Mouse (Mus musculus): ENCODE results near the gene Csk. TPM values are rescaled to one million over a fixed set of nuclear protein-coding genes. Genes with fewer than 3 reads are reported as not detected.

Csk gene
- polyA plus RNA-seq (2021), result 117 TPM

DNA sequence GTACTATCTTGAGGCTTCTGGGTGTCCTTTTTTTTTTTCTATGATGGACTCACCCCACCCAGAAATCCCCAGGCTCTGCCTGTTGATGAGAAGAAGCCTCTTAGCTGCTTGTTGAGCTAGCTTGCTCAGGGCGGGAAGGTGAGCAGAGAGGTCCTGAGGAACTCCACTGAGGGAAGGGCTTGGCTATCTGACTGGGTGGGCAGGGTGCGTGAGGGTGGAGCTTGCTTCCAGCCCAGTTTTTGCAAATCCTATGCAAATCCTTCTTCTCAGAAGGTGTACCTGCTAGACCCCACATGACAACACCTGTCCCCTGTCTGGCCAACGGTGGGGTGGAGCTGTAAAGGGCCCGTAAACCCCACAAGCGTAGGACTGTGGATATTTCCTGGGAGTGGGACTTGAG lies at the start of gene Csk:
Gene Csk, minus strand, starts transcription at position 349 of the 400 bp plus-strand sequence.
- no peak for ATAC-seq
- DNase-seq (ENCODE audit: low read depth, low spot score), result no peak
- CTCF ChIA-PET, result interaction anchor here (0.8 to 2.0 kb wide), 3 partner anchors 12 to 58 kb away, joined by 3 to 7 read pairs (median 3); no protein-coding TSS in a partner anchor
- no peaks in the 10 kb centered on the region for H3K27me3 ChIP-seq
- no peak for TF ChIP-seq CTCF (IDR thresholded peaks at IDR 0.05)
- POLR2A ChIA-PET, result interaction anchor here (0.6 kb wide), 1 partner anchor 111 kb away, joined by 4 read pairs; no protein-coding TSS in a partner anchor
- in situ Hi-C loops (cut with MboI; ENCODE audit: low pct_unique_long_range_greater_than_20kb), result loop anchor here (5.0 kb wide), 1 partner anchor 61 kb away; no protein-coding TSS in a partner anchor

GRCm38 (mm10) chr9:57698466-57699150 lies 45.2 kb upstream of the Csk start:
- TF ChIP-seq CTCF (IDR thresholded peaks at IDR 0.05), result no peak
- ATAC-seq, result no peak
- in situ Hi-C loops (cut with MboI; ENCODE audit: low pct_unique_long_range_greater_than_20kb), result no loop called here
- DNase-seq (ENCODE audit: low read depth, low spot score), result no peak
- peaks cover 51% of the 10 kb centered on the region for H3K27me3 ChIP-seq
- POLR2A ChIA-PET, result no interaction called here
- CTCF ChIA-PET, result interaction anchor here (0.7 kb wide), 1 partner anchor 60 kb away, joined by 3 read pairs; no protein-coding TSS in a partner anchor

GRCm38 (mm10) chr9:57697380-57697779 lies 43.9 kb upstream of the Csk start:
- peaks cover 43% of the 10 kb centered on the region for H3K27me3 ChIP-seq
- CTCF ChIA-PET, result no interaction called here
- no peak for TF ChIP-seq CTCF (IDR thresholded peaks at IDR 0.05)
- in situ Hi-C loops (cut with MboI; ENCODE audit: low pct_unique_long_range_greater_than_20kb), result no loop called here
- POLR2A ChIA-PET, result no interaction called here
- ATAC-seq (no peak), DNase-seq (ENCODE audit: low read depth, low spot score) (no peak)

- H3K27me3 ChIP-seq, result peaks cover 41% of the 10 kb centered on the region
- ChIA-PET CTCF (no interaction called here), POLR2A (no interaction called here)
- TF ChIP-seq CTCF (IDR thresholded peaks at IDR 0.05), result no peak
- ATAC-seq (no peak), DNase-seq (ENCODE audit: low read depth, low spot score) (no peak)
- in situ Hi-C loops (cut with MboI; ENCODE audit: low pct_unique_long_range_greater_than_20kb), result no loop called here
These were observed 43.2 kb upstream of the Csk start for GRCm38 (mm10) chr9:57696380-57697285.

GRCm38 (mm10) chr9:57694108-57694507 lies 40.7 kb upstream of the Csk start:
- CTCF ChIA-PET, result no interaction called here
- POLR2A ChIA-PET, result no interaction called here
- TF ChIP-seq CTCF (IDR thresholded peaks at IDR 0.05), result no peak
- peaks cover 24% of the 10 kb centered on the region for H3K27me3 ChIP-seq
- ATAC-seq, result no peak
- DNase-seq (ENCODE audit: low read depth, low spot score), result no peak
- in situ Hi-C loops (cut with MboI; ENCODE audit: low pct_unique_long_range_greater_than_20kb), result no loop called here

DNA sequence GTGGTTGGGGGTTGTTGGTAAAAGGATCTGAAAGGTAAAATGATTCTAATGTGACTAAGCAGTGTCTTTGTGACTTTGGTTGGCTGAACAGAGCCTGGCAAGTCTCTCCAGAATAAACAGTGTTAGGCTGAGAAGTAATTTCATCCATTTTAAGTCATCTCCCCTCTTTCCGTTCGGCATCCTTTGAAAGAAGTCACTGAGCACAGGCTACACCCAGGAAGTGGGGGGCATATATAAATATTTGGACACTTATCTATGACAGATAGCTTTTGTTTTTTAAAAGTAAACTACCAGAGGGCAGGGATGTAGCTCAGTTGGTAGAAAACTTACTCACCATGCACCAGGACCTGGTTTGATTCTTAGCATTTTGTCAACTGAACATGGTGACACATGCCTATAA lies 35.2 kb upstream of the Csk start:
- DNase-seq (ENCODE audit: low read depth, low spot score), result no peak
- CTCF ChIA-PET, result interaction anchor here (1.5 kb wide), 1 partner anchor 18 kb away, joined by 3 read pairs; no protein-coding TSS in a partner anchor
- ATAC-seq, result no peak
- in situ Hi-C loops (cut with MboI; ENCODE audit: low pct_unique_long_range_greater_than_20kb), result no loop called here
- POLR2A ChIA-PET, result no interaction called here
- TF ChIP-seq CTCF (IDR thresholded peaks at IDR 0.05), result no peak
- peaks cover 14% of the 10 kb centered on the region for H3K27me3 ChIP-seq

- H3K27me3 ChIP-seq, result peaks cover 14% of the 10 kb centered on the region
- TF ChIP-seq CTCF (IDR thresholded peaks at IDR 0.05), result no peak
- ChIA-PET CTCF (interaction anchor here (1.5 kb wide), 1 partner anchor 18 kb away, joined by 3 read pairs; no protein-coding TSS in a partner anchor), POLR2A (no interaction called here)
- DNase-seq (ENCODE audit: low read depth, low spot score) (no peak), ATAC-seq (no peak)
- in situ Hi-C loops (cut with MboI; ENCODE audit: low pct_unique_long_range_greater_than_20kb), result no loop called here
These were observed 34.7 kb upstream of the Csk start for GRCm38 (mm10) chr9:57688158-57688557.

- ChIA-PET CTCF (no interaction called here), POLR2A (no interaction called here)
- in situ Hi-C loops (cut with MboI; ENCODE audit: low pct_unique_long_range_greater_than_20kb), result no loop called here
- no peak for TF ChIP-seq CTCF (IDR thresholded peaks at IDR 0.05)
- peaks cover 14% of the 10 kb centered on the region for H3K27me3 ChIP-seq
- DNase-seq (ENCODE audit: low read depth, low spot score), result no peak
- no peak for ATAC-seq
These were observed 34.3 kb upstream of the Csk start, which contains the start of gene Cyp1a1 for GRCm38 (mm10) chr9:57687751-57688150. Gene Cyp1a1, plus strand, starts transcription at chr9:57687928.

GRCm38 (mm10) chr9:57686011-57686410 lies 32.6 kb upstream of the Csk start:
- in situ Hi-C loops (cut with MboI; ENCODE audit: low pct_unique_long_range_greater_than_20kb), result no loop called here
- H3K27me3 ChIP-seq, result peaks cover 17% of the 10 kb centered on the region
- ChIA-PET POLR2A (no interaction called here), CTCF (no interaction called here)
- ATAC-seq (no peak), DNase-seq (ENCODE audit: low read depth, low spot score) (no peak)
- TF ChIP-seq CTCF (IDR thresholded peaks at IDR 0.05), result no peak

DNA sequence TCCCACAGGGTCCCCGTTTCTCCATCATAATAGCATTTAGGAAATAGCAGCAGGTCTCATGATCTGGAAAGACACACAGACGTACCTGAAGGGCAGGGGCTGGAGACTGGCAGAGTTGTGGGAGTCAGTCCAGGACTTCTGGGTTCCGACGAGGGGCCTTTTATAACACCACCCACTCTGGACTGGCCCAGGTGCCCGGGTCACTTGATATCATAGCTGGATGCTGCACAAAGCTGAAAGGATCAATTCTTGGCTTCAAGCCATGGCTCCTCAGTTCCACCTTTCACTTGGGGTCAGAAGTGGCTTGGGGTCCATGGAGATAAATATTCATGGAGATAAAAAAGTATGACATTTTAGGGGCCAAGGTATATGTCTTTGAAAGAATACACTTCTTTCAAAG lies 30.1 kb upstream of the Csk start, which contains the start of gene Cyp1a2:
Gene Cyp1a2, minus strand, starts transcription at position 184 of the 400 bp plus-strand sequence.
- no peak for DNase-seq (ENCODE audit: low read depth, low spot score)
- ChIA-PET CTCF (no interaction called here), POLR2A (no interaction called here)
- peaks cover 31% of the 10 kb centered on the region for H3K27me3 ChIP-seq
- in situ Hi-C loops (cut with MboI; ENCODE audit: low pct_unique_long_range_greater_than_20kb), result no loop called here
- TF ChIP-seq CTCF (IDR thresholded peaks at IDR 0.05), result no peak
- ATAC-seq, result no peak

DNA sequence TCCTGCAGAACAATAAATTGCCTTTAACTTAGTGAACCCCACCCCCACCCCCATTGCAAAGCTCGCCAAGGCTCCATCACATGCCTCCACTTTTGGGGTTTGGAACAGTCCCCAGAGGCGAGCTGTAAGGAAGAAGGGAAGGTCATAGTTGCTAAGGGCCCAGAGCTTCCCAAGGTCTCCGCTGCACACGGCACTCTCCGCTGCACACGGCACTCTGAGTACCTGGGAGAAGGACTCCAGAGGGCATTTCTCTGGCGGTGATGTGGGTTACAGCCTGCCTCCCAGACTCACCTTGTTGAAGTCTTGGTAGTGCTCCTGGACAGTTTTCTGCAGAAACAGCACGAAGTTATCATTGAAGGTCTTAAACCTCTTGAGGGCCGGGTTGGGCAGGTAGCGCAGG lies 28.0 kb upstream of the Csk start:
- ChIA-PET POLR2A (no interaction called here), CTCF (no interaction called here)
- ATAC-seq (no peak), DNase-seq (ENCODE audit: low read depth, low spot score) (no peak)
- H3K27me3 ChIP-seq, result peaks cover 35% of the 10 kb centered on the region
- in situ Hi-C loops (cut with MboI; ENCODE audit: low pct_unique_long_range_greater_than_20kb), result no loop called here
- TF ChIP-seq CTCF (IDR thresholded peaks at IDR 0.05), result no peak
